Mouse (Mus musculus): ENCODE measurements around the gene Trim2. TPM values are rescaled to one million over a fixed set of nuclear protein-coding genes. Genes with fewer than 3 reads are reported as not detected.

Trim2 gene
- polyA plus RNA-seq, 1 experiment from 2014 or later, result 138 TPM

DNA sequence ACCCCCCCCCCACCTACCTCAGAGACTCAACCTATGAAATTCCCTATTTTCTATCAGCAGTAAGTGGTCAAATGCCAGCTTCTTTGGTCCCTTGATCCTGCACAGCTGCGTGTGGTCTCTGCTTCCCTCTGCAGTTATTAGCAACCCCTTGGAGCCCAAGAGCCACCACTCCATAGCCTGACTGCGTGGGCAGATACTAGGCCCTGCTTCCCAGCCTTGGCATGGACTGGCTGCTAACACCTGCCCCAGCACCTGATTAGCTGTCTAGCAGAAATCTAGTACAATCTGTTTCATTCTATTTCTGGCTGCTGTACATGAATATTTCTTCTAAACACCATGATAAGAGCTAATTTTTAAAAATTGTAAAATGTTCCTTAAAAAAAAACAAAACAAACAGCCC, 10.0 kb downstream of the Trim2 start:
- no peak overlapping the region for H3K4me3 ChIP-seq
- H3K9ac ChIP-seq, result no peak overlapping the region
- no peak; the same call in 1 of the 2 replicates for ATAC-seq
- H3K9me3 ChIP-seq (replicated peaks), result no peaks in the 10 kb centered on the region
- 61% methylated on average over 2 of the region's 2 CpGs for WGBS
- no peak overlapping the region for H3K27ac ChIP-seq
- peaks cover 49% of the 10 kb centered on the region for H3K4me1 ChIP-seq
- peaks cover 10% of the 10 kb centered on the region; the same call in 1 of the 2 replicates for H3K36me3 ChIP-seq (ENCODE audit: poor library complexity, severe bottlenecking)
- no peaks in the 10 kb centered on the region for H3K27me3 ChIP-seq
- no peak overlapping the region for H3K4me2 ChIP-seq

DNA sequence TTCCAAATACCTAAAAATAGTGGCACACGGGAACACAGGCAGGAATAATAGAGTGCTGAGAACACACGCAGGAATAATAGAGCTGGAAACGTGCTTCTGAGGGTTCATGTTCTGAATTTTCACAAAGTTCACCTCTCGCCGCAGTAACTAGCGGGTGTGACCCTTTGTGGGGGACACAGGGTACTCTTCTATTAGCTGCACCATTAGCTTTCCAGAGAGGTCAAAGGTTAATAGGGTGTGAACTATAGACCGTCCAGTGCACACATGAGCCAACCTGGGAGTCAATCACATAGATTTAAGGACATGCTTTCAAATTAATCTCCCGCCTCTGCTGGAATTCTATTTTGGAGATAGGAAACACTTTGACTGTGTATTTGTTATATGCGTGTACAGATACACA, 11.9 kb downstream of the Trim2 start:
- ATAC-seq, result no peak
- Histone ChIP-seq H3K4me3 (no peak overlapping the region), H3K27ac (no peak overlapping the region), H3K4me2 (no peak overlapping the region), H3K9me3 (replicated peaks) (no peaks in the 10 kb centered on the region), H3K9ac (no peak overlapping the region), H3K27me3 (no peaks in the 10 kb centered on the region), H3K36me3 (ENCODE audit: poor library complexity, severe bottlenecking) (peaks cover 10% of the 10 kb centered on the region; the same call in 1 of the 2 replicates), H3K4me1 (peaks cover 44% of the 10 kb centered on the region)
- WGBS, result 64% methylated on average over 9 of the region's 9 CpGs

- no peak overlapping the region for H3K4me3 ChIP-seq
- no peak overlapping the region for H3K4me2 ChIP-seq
- ATAC-seq, result no peak
- H3K9me3 ChIP-seq (replicated peaks), result no peaks in the 10 kb centered on the region; the same call in 1 of the 2 replicates
- H3K27me3 ChIP-seq, result no peaks in the 10 kb centered on the region
- H3K9ac ChIP-seq, result no peak overlapping the region
- H3K4me1 ChIP-seq, result peaks cover 44% of the 10 kb centered on the region
- no peak overlapping the region; the same call in 1 of the 2 replicates for H3K27ac ChIP-seq
- 55% methylated on average over 13 of the region's 13 CpGs for WGBS
- H3K36me3 ChIP-seq (ENCODE audit: poor library complexity, severe bottlenecking), result peaks cover 9% of the 10 kb centered on the region
Observed at GRCm38 (mm10) chr3:84293666-84294595, 12.7 kb downstream of the Trim2 start.

DNA sequence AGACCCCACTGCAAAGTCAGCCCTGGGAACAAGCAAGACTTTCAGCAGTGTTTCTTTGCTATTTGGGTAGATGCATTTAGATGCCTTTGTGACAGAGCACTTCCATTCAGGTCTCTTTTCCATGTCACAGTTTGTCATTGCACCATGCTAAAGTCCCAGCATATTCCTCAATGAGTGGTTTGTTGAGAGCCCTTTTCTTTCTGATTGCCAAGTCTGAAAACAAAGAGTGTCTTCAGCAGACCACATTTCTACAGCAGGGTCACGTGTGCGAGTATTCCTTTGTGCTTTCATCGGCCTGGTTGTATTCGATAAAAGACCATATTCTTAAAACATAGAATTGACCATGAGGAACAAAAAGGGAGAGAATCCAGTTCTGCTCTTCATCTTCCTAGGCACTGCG, 14.4 kb downstream of the Trim2 start:
- Histone ChIP-seq H3K4me3 (no peak overlapping the region), H3K4me2 (no peak overlapping the region), H3K9me3 (replicated peaks) (no peaks in the 10 kb centered on the region; the same call in 1 of the 2 replicates), H3K9ac (no peak overlapping the region), H3K27ac (peak overlapping the region; percentile 54; the same call in 1 of the 2 replicates), H3K36me3 (ENCODE audit: poor library complexity, severe bottlenecking) (peaks cover 6% of the 10 kb centered on the region; the same call in 1 of the 2 replicates), H3K4me1 (peaks cover 43% of the 10 kb centered on the region), H3K27me3 (no peaks in the 10 kb centered on the region)
- ATAC-seq, result no peak
- WGBS, result 62% methylated on average over 5 of the region's 5 CpGs

- no peak overlapping the region for H3K27ac ChIP-seq
- no peak overlapping the region for H3K4me3 ChIP-seq
- H3K9me3 ChIP-seq (replicated peaks), result no peaks in the 10 kb centered on the region; the same call in 1 of the 2 replicates
- no peaks in the 10 kb centered on the region for H3K27me3 ChIP-seq
- ATAC-seq, result no peak
- H3K36me3 ChIP-seq (ENCODE audit: poor library complexity, severe bottlenecking), result peaks cover 6% of the 10 kb centered on the region; the same call in 1 of the 2 replicates
- peaks cover 46% of the 10 kb centered on the region for H3K4me1 ChIP-seq
- WGBS, result 76% methylated on average over 4 of the region's 4 CpGs
- no peak overlapping the region for H3K4me2 ChIP-seq
- no peak overlapping the region for H3K9ac ChIP-seq
Observed at GRCm38 (mm10) chr3:84288931-84289330, 17.7 kb downstream of the Trim2 start.

GRCm38 (mm10) chr3:84287256-84287655, 19.4 kb downstream of the Trim2 start:
- Histone ChIP-seq H3K27me3 (no peaks in the 10 kb centered on the region), H3K4me3 (no peak overlapping the region), H3K9ac (no peak overlapping the region), H3K4me1 (peaks cover 47% of the 10 kb centered on the region), H3K27ac (no peak overlapping the region), H3K36me3 (ENCODE audit: poor library complexity, severe bottlenecking) (peaks cover 6% of the 10 kb centered on the region; the same call in 1 of the 2 replicates), H3K4me2 (no peak overlapping the region), H3K9me3 (replicated peaks) (no peaks in the 10 kb centered on the region; the same call in 1 of the 2 replicates)
- 77% methylated on average over 2 of the region's 3 CpGs for WGBS
- ATAC-seq, result no peak

DNA sequence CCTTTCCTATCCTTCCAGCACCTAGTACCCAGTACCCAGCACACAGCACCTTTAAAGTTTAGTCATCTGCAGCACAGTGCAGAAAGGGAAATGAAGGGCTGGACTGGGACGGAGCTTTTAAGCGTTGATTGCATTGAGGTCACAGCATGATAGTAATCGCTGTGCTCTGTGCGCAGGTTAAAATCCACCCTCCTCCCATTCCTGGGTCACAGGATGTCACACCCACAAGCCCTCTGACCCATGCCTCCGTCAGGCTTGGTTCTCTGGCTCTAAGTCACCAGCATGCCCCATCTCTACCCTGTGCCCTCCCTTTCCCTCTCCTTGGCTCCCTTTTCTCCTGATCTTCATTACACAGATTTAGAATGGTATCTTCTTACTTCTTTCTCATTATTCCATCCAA, 20.4 kb downstream of the Trim2 start:
- no peak overlapping the region for H3K4me2 ChIP-seq
- no peak overlapping the region for H3K4me3 ChIP-seq
- no peak overlapping the region for H3K9ac ChIP-seq
- H3K27me3 ChIP-seq, result no peaks in the 10 kb centered on the region
- H3K36me3 ChIP-seq (ENCODE audit: poor library complexity, severe bottlenecking), result peaks cover 6% of the 10 kb centered on the region; the same call in 1 of the 2 replicates
- H3K4me1 ChIP-seq, result peaks cover 47% of the 10 kb centered on the region
- no peak for ATAC-seq
- 73% methylated on average over 5 of the region's 5 CpGs for WGBS
- no peaks in the 10 kb centered on the region; the same call in 1 of the 2 replicates for H3K9me3 ChIP-seq (replicated peaks)
- H3K27ac ChIP-seq, result no peak overlapping the region

- no peak overlapping the region for H3K4me2 ChIP-seq
- 34% methylated on average over 3 of the region's 3 CpGs for WGBS
Observed at GRCm38 (mm10) chr3:84284796-84285195, 21.9 kb downstream of the Trim2 start.

DNA sequence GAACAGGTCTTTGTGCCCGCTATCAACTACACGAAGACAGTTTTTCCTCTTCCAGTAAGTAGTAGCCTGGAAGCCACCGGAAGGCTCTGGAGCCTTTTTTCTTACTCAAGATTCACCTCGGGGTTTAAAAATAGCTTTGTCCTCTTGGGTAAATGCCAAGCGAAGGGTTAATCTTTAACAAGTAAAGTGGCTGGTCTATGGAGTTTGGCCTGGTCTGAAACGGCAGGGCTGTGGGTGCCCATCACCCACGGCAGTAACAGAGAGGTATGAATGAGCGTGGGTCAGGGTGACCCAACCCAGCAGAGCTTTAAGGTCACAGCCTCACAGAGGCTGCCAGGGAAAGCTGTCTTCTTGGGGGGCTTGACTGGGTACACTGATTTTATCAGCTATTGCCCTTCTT, 23.2 kb downstream of the Trim2 start:
- WGBS, result 76% methylated on average over 8 of the region's 8 CpGs
- H3K4me1 ChIP-seq, result peaks cover 52% of the 10 kb centered on the region
- H3K4me3 ChIP-seq, result no peak overlapping the region
- ATAC-seq, result no peak
- no peaks in the 10 kb centered on the region for H3K9me3 ChIP-seq (replicated peaks)
- no peaks in the 10 kb centered on the region for H3K27me3 ChIP-seq
- H3K9ac ChIP-seq, result no peak overlapping the region
- H3K4me2 ChIP-seq, result no peak overlapping the region
- H3K27ac ChIP-seq, result no peak overlapping the region
- no peaks in the 10 kb centered on the region for H3K36me3 ChIP-seq (ENCODE audit: poor library complexity, severe bottlenecking)

More at GRCm38 (mm10) chr3:84284796-84285195, 21.9 kb downstream of the Trim2 start:
- no peak for ATAC-seq
- Histone ChIP-seq H3K9ac (no peak overlapping the region), H3K27ac (no peak overlapping the region), H3K27me3 (no peaks in the 10 kb centered on the region), H3K36me3 (ENCODE audit: poor library complexity, severe bottlenecking) (peaks cover 6% of the 10 kb centered on the region; the same call in 1 of the 2 replicates), H3K9me3 (replicated peaks) (no peaks in the 10 kb centered on the region; the same call in 1 of the 2 replicates), H3K4me1 (peaks cover 52% of the 10 kb centered on the region), H3K4me3 (no peak overlapping the region)

- peak; percentile 65 for ATAC-seq
- no peaks in the 10 kb centered on the region for H3K9me3 ChIP-seq (replicated peaks)
- 0 out of 2 replicates have a peak overlapping the region, but pooled peaks have one; percentile 23 for H3K4me2 ChIP-seq
- peak overlapping the region; percentile 12; the same call in 1 of the 2 replicates for H3K27ac ChIP-seq
- H3K4me1 ChIP-seq, result peaks cover 52% of the 10 kb centered on the region
- no peak overlapping the region for H3K4me3 ChIP-seq
- H3K27me3 ChIP-seq, result no peaks in the 10 kb centered on the region
- H3K36me3 ChIP-seq (ENCODE audit: poor library complexity, severe bottlenecking), result no peaks in the 10 kb centered on the region
- no peak overlapping the region for H3K9ac ChIP-seq
- 27% methylated on average over 10 of the region's 10 CpGs for WGBS
Observed at GRCm38 (mm10) chr3:84281936-84282371, 24.7 kb downstream of the Trim2 start.

DNA sequence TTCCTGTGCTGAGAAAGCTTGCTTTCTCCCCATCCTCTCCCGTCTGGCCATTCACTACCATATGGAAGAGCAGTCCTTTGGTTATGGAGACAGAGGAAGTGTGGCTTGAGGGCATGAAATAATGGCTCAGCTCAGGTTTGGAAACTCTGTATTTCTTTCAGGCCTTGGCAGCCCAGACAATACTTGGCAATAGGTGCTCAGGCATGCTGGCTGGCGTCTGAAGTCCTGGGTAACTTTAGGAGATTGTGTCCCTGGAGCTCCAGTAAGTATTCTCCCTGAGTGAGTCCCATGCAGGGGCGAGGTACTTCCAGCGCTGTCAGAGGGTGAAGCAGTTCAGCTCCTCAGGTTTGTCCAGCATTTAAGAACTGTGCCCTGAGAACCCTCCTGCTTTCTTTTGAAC, 27.9 kb downstream of the Trim2 start:
- no peak for ATAC-seq
- Histone ChIP-seq H3K36me3 (ENCODE audit: poor library complexity, severe bottlenecking) (0 out of 2 replicates have a peak, but pooled peaks cover 7% of the 10 kb centered on the region), H3K4me2 (no peak overlapping the region), H3K27ac (no peak overlapping the region), H3K9ac (no peak overlapping the region), H3K4me3 (no peak overlapping the region), H3K4me1 (peaks cover 31% of the 10 kb centered on the region), H3K9me3 (replicated peaks) (no peaks in the 10 kb centered on the region), H3K27me3 (no peaks in the 10 kb centered on the region)
- WGBS, result 75% methylated on average over 4 of the region's 4 CpGs

GRCm38 (mm10) chr3:84275124-84275523, 31.6 kb downstream of the Trim2 start:
- no peak overlapping the region for H3K27ac ChIP-seq
- no peaks in the 10 kb centered on the region for H3K9me3 ChIP-seq (replicated peaks)
- H3K9ac ChIP-seq, result no peak overlapping the region
- 0 out of 2 replicates have a peak, but pooled peaks cover 7% of the 10 kb centered on the region for H3K36me3 ChIP-seq (ENCODE audit: poor library complexity, severe bottlenecking)
- H3K4me2 ChIP-seq, result no peak overlapping the region
- H3K4me1 ChIP-seq, result peaks cover 20% of the 10 kb centered on the region
- WGBS, result 74% methylated on average over 4 of the region's 4 CpGs
- H3K27me3 ChIP-seq, result no peaks in the 10 kb centered on the region
- no peak for ATAC-seq
- no peak overlapping the region for H3K4me3 ChIP-seq

Measured in forebrain, embryonic 13.5 days (tissue).